Mouse (Mus musculus): ENCODE data around the gene H2al1c.

DNA sequence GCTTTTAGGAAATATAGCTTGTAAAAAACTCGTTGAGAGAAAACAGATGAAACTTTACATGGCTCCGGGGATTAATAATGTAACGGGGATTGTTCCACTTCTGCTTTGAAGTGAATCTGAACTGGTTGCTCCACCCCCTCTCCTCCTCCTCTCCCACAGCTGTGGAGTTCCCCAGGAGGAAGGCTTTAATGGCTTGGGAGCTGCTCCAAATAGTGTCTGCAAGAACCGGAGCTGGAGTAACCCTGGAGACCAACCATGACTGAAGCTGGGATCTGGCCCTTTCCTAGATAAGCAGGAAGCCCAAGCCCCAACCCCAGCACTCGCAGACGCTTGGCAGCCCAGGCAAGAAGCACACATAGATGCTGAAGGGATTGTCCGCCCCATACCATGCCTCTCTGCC, 37.7 kb upstream of the H2al1c start:
- no peak for TF ChIP-seq CTCF (conservative IDR thresholded peaks at IDR 0.05; ENCODE audit: low read length)
- no peak for TF ChIP-seq NANOG (IDR thresholded peaks at IDR 0.05; ENCODE audit: borderline replicate concordance, low read length)

All from E14TG2a.4 (cell line).